Mouse (Mus musculus) liver, embryonic 14.5 days (tissue): Measurements from ENCODE around the gene Gm49027. TPM values are rescaled to one million over a fixed set of nuclear protein-coding genes. Genes with fewer than 3 reads are reported as not detected.
A peak's percentile ranks its signal among the peaks of the same experiment; 100 is the strongest.

ENCODE experiments used
- ATAC-seq: fragments of 200-750 bp; cut with Nextera tagmentation; 2 replicates; pipeline ENCODE4 v1.8.0; 2017; ENCODE audit warnings: moderate number of reproducible peaks, mild to moderate bottlenecking, moderate library complexity; ENCODE audit not compliant: insufficient read depth
- DNase-seq, 3 experiments: peaks; one replicate each; pipeline ENCODE4 v3.0.0-alpha.2; 2012 to 2013; ENCODE audit warnings: low read depth in 3 of 3, low spot score in 3 of 3
- H3K27ac ChIP-seq: fragments of 300-500 bp; sonication (generic); 2 replicates; pipeline ENCODE4 v1.5.1; 2014; ENCODE audit warnings: moderate library complexity, mild to moderate bottlenecking, control low read depth, inconsistent platforms
- H3K27me3 ChIP-seq: fragments of 300-500 bp; sonication (generic); 2 replicates; pipeline ENCODE4 v1.6.1; 2014; ENCODE audit warnings: mild to moderate bottlenecking, low read length, moderate library complexity; ENCODE audit not compliant: control insufficient read depth, insufficient read depth
- H3K36me3 ChIP-seq: fragments of 300-500 bp; sonication (generic); replicated peaks from 2 replicates; pipeline ENCODE4 v1.6.1; 2014; ENCODE audit warnings: low read depth; ENCODE audit not compliant: control insufficient read depth, insufficient read depth
- H3K4me1 ChIP-seq, 2 experiments: fragments of 200-500 bp in 1 of 2; fragments of 300-500 bp in 1 of 2; sonication (generic) in 1 of 2; replicated peaks; 2 replicates each; pipeline ENCODE4 v1.6.1; 2012 to 2014; ENCODE audit warnings: antibody characterized with exemption in 1 of 2, inconsistent platforms in 1 of 2, low read length in 1 of 2; ENCODE audit not compliant: control insufficient read depth in 2 of 2, insufficient read depth in 2 of 2
- H3K4me2 ChIP-seq: fragments of 300-500 bp; sonication (generic); 2 replicates; pipeline ENCODE4 v1.6.1; 2014; ENCODE audit warnings: low read depth, mild to moderate bottlenecking, control low read depth, moderate library complexity
- H3K4me3 ChIP-seq, 2 experiments: fragments of 200-500 bp in 1 of 2; fragments of 300-500 bp in 1 of 2; sonication (generic) in 1 of 2; 2 replicates each; pipeline ENCODE4 v1.5.1; 2012 to 2014; ENCODE audit warnings: low read depth in 2 of 2, low read length in 2 of 2, mild to moderate bottlenecking in 2 of 2, control low read depth in 1 of 2, inconsistent platforms in 1 of 2, moderate library complexity in 1 of 2; ENCODE audit not compliant: insufficient read depth in 1 of 2
- H3K9ac ChIP-seq: fragments of 300-500 bp; sonication (generic); replicated peaks from 2 replicates; pipeline ENCODE4 v1.6.1; 2014; ENCODE audit warnings: mild to moderate bottlenecking, control low read depth, moderate library complexity
- H3K9me3 ChIP-seq: fragments of 300-500 bp; sonication (generic); 2 replicates; pipeline ENCODE4 v1.6.1; 2016; ENCODE audit warnings: low read length, mixed read lengths; ENCODE audit not compliant: control insufficient read depth
- CTCF ChIP-seq: IDR thresholded peaks from 2 replicates; pipeline ENCODE4 v1.5.1; 2016; ENCODE audit warnings: antibody characterized with exemption, low read depth, control low read depth
- EP300 ChIP-seq: IDR thresholded peaks from 2 replicates; pipeline ENCODE4 v1.6.1; 2016; ENCODE audit warnings: antibody characterized with exemption, low read depth
- WGBS: fragments of 180-500 bp; shearing (Covaris S2); extraction: QIAGEN DNeasy Blood & Tissue Kit; methylation state at CpG from one replicate; pipeline ENCODE4 v1.1.7; 2014; ENCODE audit not compliant: insufficient replicate concordance; 5-methylcytosine and 5-hydroxymethylcytosine counted together
- polyA plus RNA-seq, 2 experiments: library from polyadenylated mRNA; depleted of rRNA in 1 of 2; stranded (reverse) in 1 of 2; unstranded in 1 of 2; fragments of >200 nt; fragmentation: Nextera tagmentation in 1 of 2; extraction: Ambion mirVana in 1 of 2; gene quantifications; 2 replicates each; pipeline versions ENCODE4 v1.2.1 to v1.2.3; 2012 to 2014

Gm49027 gene
- polyA plus RNA-seq, 2 experiments = 0.22 to 0.44 TPM

DNA sequence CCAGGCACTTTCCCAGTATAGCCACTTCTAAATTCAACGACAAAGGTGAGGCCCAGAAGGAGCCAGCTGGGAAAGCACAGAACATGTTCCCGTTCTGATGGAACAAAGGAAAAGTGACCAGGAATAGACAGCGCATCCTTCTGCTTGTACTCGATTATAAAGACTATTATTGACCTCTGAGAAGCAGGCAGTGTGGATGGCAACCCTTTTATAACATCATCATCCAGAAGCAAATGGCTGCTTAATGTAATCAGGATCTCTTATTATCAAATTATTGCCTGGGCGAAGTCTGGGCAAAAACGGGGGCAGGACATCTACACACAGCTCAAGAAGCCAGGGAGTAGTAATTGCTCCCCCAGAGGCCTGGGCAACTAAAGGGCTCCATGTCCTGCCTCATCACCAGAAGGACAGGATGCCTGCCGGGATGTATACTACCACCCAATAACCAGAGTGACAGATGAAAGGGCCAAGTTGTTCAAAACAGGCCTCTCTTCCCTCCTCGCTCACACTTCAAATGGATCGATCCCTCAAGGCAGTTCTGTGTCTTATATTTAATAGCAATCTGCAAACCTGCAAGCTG is 718 bp upstream of the Gm49027 start:
- no peaks in the 10 kb centered on the region for H3K9me3 ChIP-seq
- no peak overlapping the region for H3K9ac ChIP-seq
- WGBS = 80% methylated on average over 9 of the region's 9 CpGs
- no peak overlapping the region for H3K4me3 ChIP-seq
- H3K4me2 ChIP-seq = no peak overlapping the region
- peaks cover 4% of the 10 kb centered on the region; the same call in 1 of the 2 replicates for H3K36me3 ChIP-seq
- ATAC-seq (no peak), DNase-seq (no peak)
- TF ChIP-seq EP300 (no peak), CTCF (no peak)
- H3K4me1 ChIP-seq = peaks cover 10 to 11% of the 10 kb centered on the region in 2 experiments
- H3K27me3 ChIP-seq = no peaks in the 10 kb centered on the region
- H3K27ac ChIP-seq = no peak overlapping the region

GRCm38 (mm10) chr5:123524393-123524750 is 916 bp downstream of the Gm49027 start:
- Histone ChIP-seq H3K4me3 (peak overlapping the region; percentile 71 to 74), H3K4me1 (peaks cover 10 to 11% of the 10 kb centered on the region in 2 experiments), H3K27ac (no peak overlapping the region), H3K9me3 (no peaks in the 10 kb centered on the region), H3K9ac (0 out of 2 replicates have a peak overlapping the region, but pooled peaks have one; percentile 15), H3K4me2 (peak overlapping the region; percentile 97), H3K36me3 (peaks cover 3% of the 10 kb centered on the region; the same call in 1 of the 2 replicates), H3K27me3 (no peaks in the 10 kb centered on the region)
- TF ChIP-seq CTCF (peak; percentile 49), EP300 (no peak)
- ATAC-seq (peak; percentile 92), DNase-seq (no peak)
- under 1% methylated on average over 27 of the region's 27 CpGs for WGBS

GRCm38 (mm10) chr5:123523692-123524392 is 1.4 kb downstream of the Gm49027 start, which contains the start of gene Diablo:
Gene Diablo, minus strand, starts transcription at chr5:123524176.
- TF ChIP-seq EP300 = no peak
- peak; percentile 24; the same call in 1 of the 2 replicates for TF ChIP-seq CTCF
- peak within 1 kb of the TSS; percentile 86 for H3K9ac ChIP-seq
- peak within 1 kb of the TSS; percentile 97 for H3K4me2 ChIP-seq
- no peaks in the 10 kb centered on the region for H3K27me3 ChIP-seq
- under 1% methylated on average over 82 of the region's 82 CpGs for WGBS
- H3K4me1 ChIP-seq = peaks cover 10 to 11% of the 10 kb centered on the region in 2 experiments
- ATAC-seq (peak; percentile 96), DNase-seq (peak; percentile 97 to 98 (median 98))
- H3K4me3 ChIP-seq = peak within 1 kb of the TSS; percentile 71 to 77
- no peaks in the 10 kb centered on the region for H3K9me3 ChIP-seq
- peak within 1 kb of the TSS; percentile 30; the same call in 1 of the 2 replicates for H3K27ac ChIP-seq
- 0 out of 2 replicates have a peak, but pooled peaks cover 3% of the 10 kb centered on the region for H3K36me3 ChIP-seq

DNA sequence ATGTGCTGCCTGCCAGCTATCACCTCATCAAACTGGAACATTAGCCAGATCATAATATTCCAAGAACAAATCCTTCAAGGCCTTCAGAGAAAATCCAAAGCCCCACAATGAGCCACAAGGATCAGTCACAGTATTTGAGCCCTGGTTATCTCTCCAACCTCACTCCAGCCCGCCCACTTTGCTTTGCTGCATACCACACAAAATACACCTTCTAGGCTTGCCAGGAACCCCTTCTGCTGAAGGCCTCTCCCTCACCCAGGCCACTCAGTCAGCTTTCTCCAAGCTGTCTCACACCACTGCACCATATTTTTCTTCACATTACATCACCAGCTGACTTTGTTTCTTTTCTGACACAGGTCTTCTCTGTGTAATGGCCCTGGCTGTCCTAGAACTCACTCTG is 3.1 kb downstream of the Gm49027 start:
- H3K9ac ChIP-seq = no peak overlapping the region; the same call in 1 of the 2 replicates
- peaks cover 5% of the 10 kb centered on the region; the same call in 1 of the 2 replicates for H3K36me3 ChIP-seq
- H3K27me3 ChIP-seq = no peaks in the 10 kb centered on the region
- DNase-seq = no peak
- 38% methylated on average over 1 of the region's 1 CpGs for WGBS
- TF ChIP-seq CTCF (no peak), EP300 (no peak)
- no peak overlapping the region for H3K27ac ChIP-seq
- H3K4me3 ChIP-seq = no peak overlapping the region; a peak in 1 of 4 replicates
- H3K4me2 ChIP-seq = peak overlapping the region; percentile 97
- peaks cover 10 to 11% of the 10 kb centered on the region in 2 experiments for H3K4me1 ChIP-seq
- H3K9me3 ChIP-seq = no peaks in the 10 kb centered on the region
- no peak for ATAC-seq

- Histone ChIP-seq H3K27ac (no peak overlapping the region), H3K4me1 (peaks cover 10 to 11% of the 10 kb centered on the region in 2 experiments), H3K9ac (no peak overlapping the region), H3K4me2 (no peak overlapping the region), H3K9me3 (no peaks in the 10 kb centered on the region), H3K27me3 (no peaks in the 10 kb centered on the region), H3K36me3 (peaks cover 5% of the 10 kb centered on the region; the same call in 1 of the 2 replicates), H3K4me3 (no peak overlapping the region)
- 79% methylated on average over 1 of the region's 1 CpGs for WGBS
- TF ChIP-seq CTCF = no peak
- TF ChIP-seq EP300 = no peak
- DNase-seq (no peak), ATAC-seq (no peak)
These were observed 3.7 kb downstream of the Gm49027 start for GRCm38 (mm10) chr5:123521621-123522020.
